Mouse (Mus musculus) right cerebral cortex, postnatal 4 days (tissue): ENCODE results near the gene Sun1.

Experiments
- DNase-seq: peaks from one replicate; pipeline ENCODE4 v3.0.0-alpha.2; 2022

The Sun1 gene

DNA sequence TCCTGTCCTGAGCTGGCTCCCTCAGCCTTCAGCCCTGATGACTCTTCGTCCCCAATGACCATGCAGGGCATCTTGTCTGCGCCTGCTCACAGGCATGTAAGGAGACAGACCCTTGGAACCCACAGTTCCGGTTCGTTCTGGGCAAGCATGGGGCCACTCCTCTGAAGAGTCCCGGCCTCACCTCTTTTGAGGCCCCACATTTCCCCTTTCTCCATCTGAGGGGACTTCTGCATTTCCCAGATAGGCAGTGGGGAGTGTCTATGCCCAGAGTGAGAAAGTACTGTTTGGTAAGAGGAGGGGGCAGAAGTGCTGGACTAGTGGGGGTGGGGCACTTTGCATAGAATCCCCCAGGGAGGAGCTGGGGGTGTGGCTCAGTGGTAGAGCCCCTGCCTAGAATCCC lies 86.7 kb downstream of the Sun1 start:
- DNase-seq: no peak

DNA sequence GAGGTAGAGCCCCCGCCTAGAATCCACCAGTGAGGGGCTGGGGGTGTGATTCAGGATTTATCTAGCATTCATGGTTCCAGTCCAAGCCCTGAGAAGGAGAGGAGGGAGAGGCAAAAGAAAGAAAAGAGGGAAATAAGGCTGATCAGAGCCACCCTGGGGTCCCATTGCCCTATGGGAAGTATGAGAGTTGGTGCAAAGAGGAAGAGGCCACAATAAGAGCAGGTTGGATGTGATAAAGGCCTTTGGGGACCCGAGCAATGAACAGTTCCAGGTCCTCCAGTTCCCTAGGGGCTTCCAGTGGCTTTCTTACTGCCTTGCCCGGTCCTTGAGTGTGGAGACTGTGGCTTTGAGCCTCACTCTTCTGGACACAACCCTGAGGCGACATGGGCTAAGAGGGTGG lies 87.3 kb downstream of the Sun1 start:
- no peak for DNase-seq

DNA sequence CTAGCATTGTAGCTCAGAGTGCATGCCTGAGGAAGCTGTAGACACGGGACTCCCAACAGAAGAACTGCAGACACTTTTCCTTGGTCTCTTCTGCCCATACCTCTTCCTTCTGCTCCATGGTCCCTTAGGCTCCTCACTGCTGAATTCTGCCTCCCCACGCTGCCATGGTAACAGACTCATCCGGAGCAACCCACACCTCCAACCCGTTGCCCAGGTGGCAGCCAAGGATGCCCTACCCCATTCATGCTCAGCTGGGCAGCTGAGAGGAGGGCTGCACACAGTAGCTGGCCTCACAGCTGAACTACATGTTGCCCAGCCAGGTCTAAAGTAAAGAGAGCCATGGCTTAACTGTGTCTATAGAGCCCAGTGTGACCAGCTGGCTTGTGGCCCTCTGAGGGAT lies 88.2 kb downstream of the Sun1 start:
- no peak for DNase-seq

DNA sequence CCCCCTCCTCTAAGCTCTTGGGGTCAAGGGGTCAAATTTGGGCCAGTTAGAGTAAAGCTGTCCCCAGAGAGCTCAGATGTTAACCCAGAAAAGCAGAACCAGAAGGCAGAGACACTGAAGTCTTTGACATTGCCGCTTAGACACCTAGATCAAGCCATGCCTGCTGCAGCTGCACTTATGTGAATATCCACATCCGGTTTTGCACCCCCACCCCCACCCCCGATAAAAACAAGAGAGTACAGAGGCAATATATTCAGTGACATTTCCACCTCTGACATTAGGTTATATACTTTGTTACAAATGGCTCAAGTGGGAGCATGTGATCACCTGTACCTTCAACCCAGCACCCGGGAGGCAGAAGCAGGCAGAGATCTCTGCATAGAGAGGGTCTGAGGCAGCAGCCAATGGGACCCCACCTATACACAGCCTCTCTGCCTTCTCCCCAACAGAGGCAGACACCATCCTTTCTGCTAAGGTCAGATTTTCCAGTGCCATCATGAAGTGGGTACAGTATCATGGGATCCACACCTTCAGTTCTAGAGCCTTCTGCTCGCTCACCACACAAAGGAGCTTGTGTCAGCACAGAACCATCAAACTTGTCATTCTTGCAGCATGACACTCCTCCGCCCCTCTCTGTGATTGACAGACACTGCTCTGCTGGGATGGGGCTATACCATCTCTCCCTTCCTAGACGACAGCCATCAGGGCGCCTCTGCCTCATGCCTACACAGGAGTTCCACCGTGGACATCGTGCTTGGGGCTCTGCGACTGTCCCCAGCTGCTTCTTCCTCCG lies 90.2 kb downstream of the Sun1 start:
- DNase-seq: no peak

DNA sequence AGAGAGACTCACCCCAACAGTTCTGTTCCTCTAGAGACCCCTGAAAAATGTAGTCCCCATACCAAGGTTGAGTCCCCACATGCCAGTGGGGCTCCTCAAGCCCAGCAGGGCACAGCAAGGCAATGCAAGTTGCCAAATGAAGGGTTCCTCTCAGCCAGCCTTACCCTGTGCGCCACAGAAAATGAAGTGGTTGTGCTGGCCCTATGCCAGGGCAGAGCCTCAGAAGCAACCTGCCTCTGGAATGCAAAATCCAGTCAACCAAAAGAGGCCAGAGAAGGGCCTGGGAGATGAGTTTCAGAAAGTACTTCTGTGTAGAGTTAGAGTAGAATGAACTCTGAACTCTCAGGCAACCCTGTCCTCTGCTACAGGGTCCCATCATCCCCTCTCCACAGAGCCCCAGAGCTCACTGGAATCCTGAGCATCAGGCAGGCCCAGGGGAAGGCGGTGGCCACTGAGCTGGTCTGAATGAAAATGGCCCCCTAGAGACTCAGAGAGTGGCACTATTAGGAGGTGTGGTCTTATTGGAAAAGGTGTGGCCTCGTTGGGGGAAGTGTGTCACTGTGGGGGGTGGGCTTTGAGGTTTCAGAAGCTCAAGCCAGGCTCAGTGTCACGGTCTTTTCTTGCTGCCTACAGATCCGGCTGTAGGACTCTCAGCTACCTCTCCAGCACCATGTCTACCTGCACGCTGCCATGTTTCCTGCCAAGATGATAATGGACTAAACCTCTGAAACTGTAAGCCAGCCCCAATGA lies 91.5 kb downstream of the Sun1 start:
- no peak for DNase-seq

DNA sequence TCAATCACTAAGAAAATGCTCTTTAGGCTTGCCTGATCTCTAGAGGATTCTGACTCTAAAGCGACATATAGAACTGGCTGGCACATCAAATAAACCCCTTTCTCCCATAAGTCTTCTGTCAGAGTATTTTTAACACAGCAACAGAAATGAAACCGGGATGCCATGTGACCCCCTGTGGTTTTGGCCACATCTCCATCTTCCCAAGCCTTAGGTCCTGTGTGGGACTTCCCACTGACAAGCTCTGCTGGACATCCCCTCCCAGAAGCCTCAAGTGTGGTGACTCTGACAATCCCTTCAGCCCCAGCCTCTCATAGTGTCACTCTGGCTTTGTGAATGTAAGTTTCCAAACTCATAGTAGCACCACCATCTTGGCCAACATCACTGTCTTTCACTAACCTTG lies 93.7 kb downstream of the Sun1 start:
- no peak for DNase-seq

DNA sequence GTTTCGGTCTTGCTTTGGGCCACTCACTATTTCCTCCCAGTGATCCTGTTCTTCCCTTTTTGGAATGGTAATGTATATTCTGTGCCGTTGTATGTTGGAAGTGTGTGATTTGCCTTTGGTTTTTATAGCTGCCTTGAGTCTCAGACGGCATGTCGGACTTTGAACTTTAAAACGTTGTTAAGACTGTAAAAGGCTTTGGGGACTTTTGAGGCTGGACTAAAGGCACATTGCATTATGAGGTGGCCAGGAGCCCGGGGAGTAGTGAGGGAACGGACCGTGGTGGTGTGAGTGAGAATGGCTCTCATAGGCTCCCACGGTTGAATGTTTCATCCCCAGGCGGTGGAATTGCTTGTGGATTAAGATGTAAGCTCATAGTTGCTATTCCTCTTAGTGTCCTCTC lies 96.7 kb downstream of the Sun1 start:
- DNase-seq: no peak

DNA sequence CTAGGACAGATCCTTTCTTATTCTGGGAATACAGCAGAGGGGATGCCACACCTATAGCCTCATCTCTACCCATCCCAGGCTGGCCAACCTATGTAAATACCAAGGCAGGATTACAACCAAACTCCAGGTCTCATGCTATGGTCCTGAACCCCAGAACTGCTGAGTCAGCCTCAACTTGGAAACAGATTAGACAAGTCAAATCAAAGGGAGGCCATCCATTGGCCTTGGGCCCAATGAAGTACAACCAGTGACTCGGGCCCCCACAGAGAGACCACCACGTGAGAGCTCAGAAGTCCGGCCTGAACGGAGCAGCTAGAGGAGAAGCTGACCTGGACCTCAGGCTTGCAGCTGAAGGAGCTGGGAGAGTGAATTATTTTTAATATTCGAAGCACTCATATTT lies 97.3 kb downstream of the Sun1 start:
- DNase-seq: no peak
